Mouse (Mus musculus): ENCODE measurements at regions not wholly inside any gene's neighbourhood (a gene's known extent, or its start where the extent isn't known, plus 50 kb on each side); places are given as distances from the start of the nearest gene placed in this dataset.

DNA sequence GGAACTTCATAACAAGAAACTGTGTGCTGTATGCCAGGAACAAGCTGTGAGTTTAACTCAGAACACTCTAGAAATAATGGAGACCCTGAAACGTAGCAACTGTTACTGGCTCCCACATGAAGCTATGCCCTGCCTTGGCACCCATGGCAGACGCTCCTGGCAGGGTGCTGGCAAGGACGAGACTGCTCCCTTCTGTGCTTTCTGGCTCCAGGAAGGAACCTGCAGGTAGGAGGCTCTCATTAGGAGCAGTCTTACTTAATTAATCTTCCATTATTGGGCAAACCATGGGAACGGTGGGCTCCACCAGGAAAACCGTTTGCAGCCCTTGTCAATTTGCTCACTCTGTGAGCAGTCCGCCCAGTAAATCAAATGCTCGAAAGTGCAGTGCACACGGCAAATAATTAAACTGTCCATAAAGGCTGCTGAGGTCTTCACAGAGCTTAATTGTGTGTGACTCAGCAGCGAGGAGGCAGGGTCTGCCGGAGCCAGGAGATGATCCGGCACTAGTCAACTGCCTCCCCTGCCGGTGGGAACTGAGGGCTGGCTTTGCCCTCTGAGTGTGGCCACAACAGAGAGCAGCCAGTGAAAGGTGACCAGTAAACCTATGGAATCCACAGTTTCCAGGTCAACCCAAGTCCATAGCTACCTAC, 285.2 kb upstream of the Zdhhc25 start:
- TF ChIP-seq CTCF (IDR thresholded peaks at IDR 0.05; ENCODE audit: extremely low read depth, insufficient read length, insufficient replicate concordance, low read depth, low read length) (no peak), POLR2A (IDR thresholded peaks at IDR 0.05; ENCODE audit: low read depth, low read length) (no peak)

Measured in small intestine, adult 2 months (tissue).